Mouse (Mus musculus): ENCODE data around the gene Mapk3. TPM values are rescaled to one million over a fixed set of nuclear protein-coding genes. Genes with fewer than 3 reads are reported as not detected.

Mapk3 gene
- polyA plus RNA-seq, 1 experiment = 117 TPM

DNA sequence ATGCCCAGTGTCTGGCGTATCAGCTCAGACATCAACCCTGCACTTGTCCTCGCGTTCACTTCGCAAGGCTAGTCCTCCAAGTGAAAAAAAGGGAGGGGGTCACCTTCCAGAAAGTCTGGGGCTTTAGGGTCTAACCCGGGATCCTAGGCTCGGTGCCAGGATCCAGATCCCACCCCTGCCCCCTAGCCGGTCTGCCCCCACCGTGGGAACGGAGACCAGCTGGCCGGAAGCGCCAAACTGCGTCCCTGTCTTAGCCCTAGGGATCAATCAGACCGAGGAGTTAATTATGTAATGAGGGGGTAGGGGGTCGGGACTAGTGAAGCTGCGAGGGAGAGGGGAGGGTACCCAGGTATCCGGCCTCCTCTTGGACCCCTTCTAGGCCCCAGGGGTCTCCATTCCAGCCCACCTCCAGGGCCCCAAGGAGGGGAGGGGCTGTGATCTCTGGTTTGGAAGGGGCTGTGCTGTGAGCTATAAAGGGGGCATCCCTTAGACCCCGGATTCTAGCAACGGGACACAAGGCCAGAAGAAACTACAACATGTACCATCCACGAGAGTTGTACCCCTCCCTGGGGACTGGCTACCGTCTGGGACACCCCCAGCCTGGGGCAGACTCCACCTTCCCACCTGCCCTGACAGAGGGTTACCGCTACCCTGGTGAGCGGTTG is 21.7 kb downstream of the Mapk3 start, which contains the start of gene Tbx6:
TSS of gene Tbx6 (plus strand) at position 513 of the 665 bp plus-strand sequence.
- no peak for TF ChIP-seq CTCF (IDR thresholded peaks at IDR 0.05; ENCODE audit: control insufficient read depth, insufficient read depth, low read length)
- no peak for TF ChIP-seq POLR2A (IDR thresholded peaks at IDR 0.05; ENCODE audit: borderline replicate concordance, control insufficient read depth, low read depth, low read length)
- Histone ChIP-seq H3K4me1 (ENCODE audit: control insufficient read depth, insufficient read depth, low read length) (peaks cover 5% of the 10 kb centered on the region), H3K27ac (ENCODE audit: control insufficient read depth, insufficient read depth, low read depth, low read length, poor library complexity) (no peak within 1 kb of the TSS), H3K4me3 (replicated peaks; ENCODE audit: control insufficient read depth, low read depth, low read length) (peak within 1 kb of the TSS; percentile 25)
- 31% methylated on average over 22 of the region's 22 CpGs for WGBS

DNA sequence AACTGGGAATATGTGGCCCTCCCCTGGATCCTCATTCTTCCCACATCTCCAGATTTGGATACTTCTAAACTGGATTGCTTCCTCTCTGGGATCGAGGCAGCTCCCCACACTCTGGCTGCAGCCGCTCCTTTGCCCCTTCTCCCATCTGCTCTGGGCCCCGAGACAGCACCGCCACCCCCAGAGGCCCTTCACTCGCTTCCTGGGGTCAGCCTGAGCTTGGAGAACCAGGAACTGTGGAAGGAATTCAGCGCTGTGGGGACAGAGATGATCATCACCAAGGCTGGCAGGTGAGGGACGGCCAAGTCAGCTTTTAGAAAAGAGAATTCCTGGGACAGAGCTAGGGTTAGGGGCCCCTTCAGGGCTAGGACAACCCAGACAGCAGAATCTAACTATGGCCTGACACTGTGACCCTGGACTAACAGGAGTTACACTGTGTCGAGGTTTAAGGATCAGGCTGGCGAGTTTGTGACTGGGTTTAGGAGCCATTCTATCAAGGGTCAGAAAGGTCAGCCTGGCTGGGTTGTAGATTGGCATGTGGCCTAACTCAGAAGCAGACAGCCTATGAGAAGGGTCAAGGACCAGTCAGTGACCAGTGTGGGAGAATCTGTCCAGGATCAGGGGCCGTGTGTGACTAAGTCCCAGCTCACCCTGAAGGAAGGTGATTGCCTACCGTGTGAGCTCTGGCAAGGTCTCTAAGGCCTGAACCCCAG is 22.4 kb downstream of the Mapk3 start:
- WGBS = 82% methylated on average over 11 of the region's 11 CpGs
- H3K27ac ChIP-seq (ENCODE audit: control insufficient read depth, insufficient read depth, low read depth, low read length, poor library complexity) = no peak overlapping the region
- TF ChIP-seq CTCF (IDR thresholded peaks at IDR 0.05; ENCODE audit: control insufficient read depth, insufficient read depth, low read length) (no peak), POLR2A (IDR thresholded peaks at IDR 0.05; ENCODE audit: borderline replicate concordance, control insufficient read depth, low read depth, low read length) (no peak)
- H3K4me3 ChIP-seq (replicated peaks; ENCODE audit: control insufficient read depth, low read depth, low read length) = no peak overlapping the region
- peaks cover 5% of the 10 kb centered on the region for H3K4me1 ChIP-seq (ENCODE audit: control insufficient read depth, insufficient read depth, low read length)

DNA sequence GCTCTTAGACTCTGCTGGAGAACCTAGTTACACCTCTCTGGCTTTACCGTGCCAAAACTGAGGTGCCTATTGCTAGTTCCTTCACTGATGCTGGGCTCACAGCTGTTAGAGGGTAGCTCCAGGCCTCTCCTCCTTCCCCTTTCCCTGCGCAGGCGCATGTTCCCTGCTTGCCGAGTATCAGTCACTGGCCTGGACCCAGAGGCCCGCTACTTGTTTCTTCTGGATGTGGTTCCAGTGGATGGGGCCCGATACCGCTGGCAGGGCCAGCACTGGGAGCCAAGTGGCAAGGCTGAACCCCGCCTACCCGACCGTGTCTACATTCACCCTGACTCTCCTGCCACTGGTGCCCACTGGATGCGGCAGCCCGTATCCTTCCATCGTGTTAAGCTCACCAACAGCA is 23.3 kb downstream of the Mapk3 start:
- no peak overlapping the region for H3K27ac ChIP-seq (ENCODE audit: control insufficient read depth, insufficient read depth, low read depth, low read length, poor library complexity)
- WGBS = 82% methylated on average over 13 of the region's 13 CpGs
- H3K4me1 ChIP-seq (ENCODE audit: control insufficient read depth, insufficient read depth, low read length) = peaks cover 5% of the 10 kb centered on the region
- H3K4me3 ChIP-seq (replicated peaks; ENCODE audit: control insufficient read depth, low read depth, low read length) = no peak overlapping the region
- TF ChIP-seq CTCF (IDR thresholded peaks at IDR 0.05; ENCODE audit: control insufficient read depth, insufficient read depth, low read length) = no peak
- TF ChIP-seq POLR2A (IDR thresholded peaks at IDR 0.05; ENCODE audit: borderline replicate concordance, control insufficient read depth, low read depth, low read length) = no peak

DNA sequence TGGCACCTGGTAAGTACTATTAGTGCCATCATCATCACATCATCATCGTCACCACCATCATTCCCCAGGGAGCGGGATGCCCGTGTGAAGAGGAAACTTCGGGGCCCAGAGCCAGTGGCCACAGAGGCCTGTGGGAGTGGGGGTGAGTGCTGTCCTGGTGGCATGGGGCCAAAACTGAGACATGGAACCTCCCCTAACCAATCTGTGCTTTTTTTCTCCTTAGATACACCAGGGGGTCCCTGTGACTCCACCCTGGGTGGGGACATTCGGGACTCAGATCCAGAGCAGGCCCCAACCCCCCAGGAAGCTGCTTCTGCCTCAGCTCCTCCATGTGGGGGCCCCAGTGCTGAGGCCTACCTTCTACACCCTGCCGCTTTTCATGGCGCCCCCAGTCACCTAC is 25.1 kb downstream of the Mapk3 start:
- TF ChIP-seq POLR2A (IDR thresholded peaks at IDR 0.05; ENCODE audit: borderline replicate concordance, control insufficient read depth, low read depth, low read length) = no peak
- TF ChIP-seq CTCF (IDR thresholded peaks at IDR 0.05; ENCODE audit: control insufficient read depth, insufficient read depth, low read length) = no peak
- H3K4me1 ChIP-seq (ENCODE audit: control insufficient read depth, insufficient read depth, low read length) = peaks cover 2% of the 10 kb centered on the region; the same call in 1 of the 2 replicates
- H3K27ac ChIP-seq (ENCODE audit: control insufficient read depth, insufficient read depth, low read depth, low read length, poor library complexity) = no peak overlapping the region
- WGBS = 80% methylated on average over 7 of the region's 7 CpGs
- H3K4me3 ChIP-seq (replicated peaks; ENCODE audit: control insufficient read depth, low read depth, low read length) = no peak overlapping the region

DNA sequence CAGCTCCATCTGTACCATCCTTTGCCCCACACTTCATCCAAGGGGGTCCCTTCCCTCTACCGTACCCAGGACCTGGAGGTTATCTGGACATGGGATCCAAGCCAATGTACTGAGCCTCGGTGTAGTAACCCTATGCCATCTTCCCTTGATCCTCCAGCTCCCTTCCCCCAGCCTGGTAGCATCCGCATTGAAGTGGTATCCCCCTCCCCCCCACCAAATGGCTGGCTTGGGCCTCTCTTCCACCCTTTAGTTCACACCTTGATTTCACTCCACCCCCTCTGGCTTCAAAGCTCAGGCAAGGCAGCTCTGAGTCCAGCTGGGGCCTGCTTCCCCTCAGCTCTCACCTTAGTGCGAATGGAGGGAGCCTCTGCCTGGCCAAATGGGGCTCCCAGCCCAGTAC is 25.7 kb downstream of the Mapk3 start:
- TF ChIP-seq POLR2A (IDR thresholded peaks at IDR 0.05; ENCODE audit: borderline replicate concordance, control insufficient read depth, low read depth, low read length) = no peak
- no peak for TF ChIP-seq CTCF (IDR thresholded peaks at IDR 0.05; ENCODE audit: control insufficient read depth, insufficient read depth, low read length)
- Histone ChIP-seq H3K4me3 (replicated peaks; ENCODE audit: control insufficient read depth, low read depth, low read length) (no peak overlapping the region), H3K4me1 (ENCODE audit: control insufficient read depth, insufficient read depth, low read length) (peaks cover 2% of the 10 kb centered on the region; the same call in 1 of the 2 replicates), H3K27ac (ENCODE audit: control insufficient read depth, insufficient read depth, low read depth, low read length, poor library complexity) (no peak overlapping the region)
- WGBS = 87% methylated on average over 4 of the region's 4 CpGs

DNA sequence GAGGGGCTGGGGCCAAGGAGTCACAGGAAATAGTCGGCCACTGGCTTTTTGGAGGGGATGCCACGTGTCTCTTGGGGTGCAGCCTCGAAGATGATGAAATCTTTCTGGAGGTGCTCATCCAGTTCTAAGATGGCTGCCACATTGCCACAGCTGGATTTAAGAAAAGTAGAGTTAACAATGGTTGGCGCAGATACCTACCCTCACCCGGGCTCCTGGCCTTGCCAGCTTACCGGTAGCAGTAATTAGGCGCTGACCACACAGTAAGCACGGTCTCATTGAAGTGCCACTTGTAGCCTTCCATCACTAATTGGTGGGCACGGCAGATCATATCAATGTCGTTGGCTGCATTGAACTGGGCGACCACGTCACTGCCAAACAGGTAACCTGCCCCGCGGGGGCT is 26.7 kb downstream of the Mapk3 start:
- Histone ChIP-seq H3K4me3 (replicated peaks; ENCODE audit: control insufficient read depth, low read depth, low read length) (no peak overlapping the region), H3K4me1 (ENCODE audit: control insufficient read depth, insufficient read depth, low read length) (peaks cover 1% of the 10 kb centered on the region; the same call in 1 of the 2 replicates), H3K27ac (ENCODE audit: control insufficient read depth, insufficient read depth, low read depth, low read length, poor library complexity) (no peak overlapping the region)
- no peak for TF ChIP-seq CTCF (IDR thresholded peaks at IDR 0.05; ENCODE audit: control insufficient read depth, insufficient read depth, low read length)
- no peak for TF ChIP-seq POLR2A (IDR thresholded peaks at IDR 0.05; ENCODE audit: borderline replicate concordance, control insufficient read depth, low read depth, low read length)
- WGBS = 81% methylated on average over 14 of the region's 14 CpGs

DNA sequence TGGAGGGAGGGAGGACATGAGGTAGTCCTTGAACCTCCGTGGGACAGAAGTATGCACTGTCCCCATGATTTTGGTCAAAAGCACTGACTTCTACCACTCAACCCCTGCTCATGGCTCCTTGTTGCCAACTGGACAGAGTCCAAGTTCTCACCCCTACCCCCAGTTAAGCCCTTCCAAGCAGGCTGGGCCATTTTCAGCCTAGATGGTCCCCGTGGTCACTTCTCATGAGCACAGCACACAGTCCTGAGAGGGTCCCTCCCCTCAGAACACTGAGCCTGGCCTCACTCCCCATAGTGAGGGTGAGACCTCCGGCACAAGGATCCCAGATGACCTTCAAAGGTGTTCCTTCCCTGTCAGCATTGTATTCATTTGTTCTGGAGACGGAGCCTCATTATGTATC is 29.7 kb downstream of the Mapk3 start:
- H3K4me3 ChIP-seq (replicated peaks; ENCODE audit: control insufficient read depth, low read depth, low read length) = no peak overlapping the region
- H3K4me1 ChIP-seq (ENCODE audit: control insufficient read depth, insufficient read depth, low read length) = peaks cover 3% of the 10 kb centered on the region
- 91% methylated on average over 4 of the region's 4 CpGs for WGBS
- TF ChIP-seq POLR2A (IDR thresholded peaks at IDR 0.05; ENCODE audit: borderline replicate concordance, control insufficient read depth, low read depth, low read length) = no peak
- no peak for TF ChIP-seq CTCF (IDR thresholded peaks at IDR 0.05; ENCODE audit: control insufficient read depth, insufficient read depth, low read length)
- no peak overlapping the region for H3K27ac ChIP-seq (ENCODE audit: control insufficient read depth, insufficient read depth, low read depth, low read length, poor library complexity)

DNA sequence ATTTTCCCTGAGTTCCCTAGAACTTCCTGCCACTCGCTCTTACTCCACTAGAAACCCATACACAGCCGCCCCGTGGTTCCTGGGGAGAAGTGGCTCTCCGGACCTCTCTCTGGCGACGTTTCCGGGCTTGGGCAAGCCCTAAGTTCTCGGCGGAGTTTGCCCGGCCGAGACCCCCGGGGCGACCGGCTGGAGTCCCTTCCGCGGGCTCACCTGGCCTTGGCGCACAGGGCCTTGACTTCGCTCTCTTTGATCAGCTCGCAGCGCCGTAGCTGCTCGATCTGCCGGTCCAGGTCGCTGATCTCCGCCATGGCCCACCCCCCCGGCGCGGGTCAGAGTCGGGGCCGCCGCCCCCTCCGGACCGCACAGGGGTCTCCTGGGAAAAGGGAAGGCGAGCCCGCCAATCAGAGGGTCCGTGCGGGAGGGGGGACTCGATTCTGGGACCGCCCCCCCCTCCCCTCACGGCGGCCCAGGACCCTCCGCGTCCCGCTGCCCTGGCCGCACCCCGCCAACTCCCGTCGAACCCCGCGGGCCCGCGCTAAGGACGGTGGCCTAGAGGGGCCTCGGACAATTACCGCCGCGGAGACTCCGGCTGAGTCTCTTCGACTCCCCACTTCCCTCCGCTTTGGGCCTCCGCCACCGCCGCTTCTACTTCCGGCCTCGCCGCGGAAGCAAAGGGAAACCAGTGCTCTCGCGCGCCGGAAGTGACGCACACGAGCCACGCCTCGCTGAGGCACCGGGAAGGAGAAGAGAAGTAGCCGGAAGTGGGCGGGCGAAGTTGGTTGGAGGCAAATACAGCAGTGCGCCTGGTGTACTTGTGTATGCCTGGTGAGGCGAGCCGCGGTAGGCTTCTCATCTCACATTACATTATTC is 32.7 kb downstream of the Mapk3 start, which contains the start of gene Ppp4c:
TSS of gene Ppp4c (minus strand) at position 646 of the 870 bp plus-strand sequence.
- 1% methylated on average over 82 of the region's 83 CpGs for WGBS
- TF ChIP-seq CTCF (IDR thresholded peaks at IDR 0.05; ENCODE audit: control insufficient read depth, insufficient read depth, low read length) (no peak), POLR2A (IDR thresholded peaks at IDR 0.05; ENCODE audit: borderline replicate concordance, control insufficient read depth, low read depth, low read length) (peak; percentile 83; the same call in 1 of the 2 replicates)
- peak within 1 kb of the TSS; percentile 88 for H3K27ac ChIP-seq (ENCODE audit: control insufficient read depth, insufficient read depth, low read depth, low read length, poor library complexity)
- H3K4me1 ChIP-seq (ENCODE audit: control insufficient read depth, insufficient read depth, low read length) = peaks cover 3% of the 10 kb centered on the region
- H3K4me3 ChIP-seq (replicated peaks; ENCODE audit: control insufficient read depth, low read depth, low read length) = peak within 1 kb of the TSS; percentile 77

Measured in bone marrow, adult 2 months (tissue).